Mouse (Mus musculus) megakaryocyte, embryonic 14.5 days (primary cell): ENCODE data around the gene Nr3c2.

Experiments used
- FLI1 ChIP-seq: IDR thresholded peaks from 2 replicates; pipeline ENCODE4 v1.6.1; 2012; ENCODE audit warnings: low read length, inconsistent platforms, mixed read lengths
- GATA1 ChIP-seq: IDR thresholded peaks from 3 replicates; pipeline ENCODE4 v1.6.1; 2012; ENCODE audit warnings: mixed read lengths, low read length, inconsistent platforms, borderline replicate concordance

DNA sequence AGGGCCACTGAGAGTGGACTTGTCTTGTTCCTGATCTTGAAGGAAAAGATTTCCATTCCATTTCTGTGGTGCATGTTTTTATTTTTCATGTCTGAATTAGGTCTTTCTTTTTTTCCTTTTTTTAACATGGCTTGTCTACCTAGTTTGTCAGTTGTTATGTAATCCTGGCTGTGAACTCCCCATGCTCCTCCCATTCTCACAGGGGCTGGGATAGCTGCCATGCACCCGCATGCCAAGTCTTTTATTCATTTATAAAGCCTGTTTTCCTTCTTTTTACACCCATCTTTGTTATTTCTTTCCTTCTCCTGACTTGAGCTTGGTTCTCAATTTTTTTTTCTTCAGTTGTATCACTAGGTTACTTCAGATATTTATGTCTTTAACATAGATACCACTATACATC lies 337.5 kb downstream of the Nr3c2 start:
- TF ChIP-seq GATA1 (no peak), FLI1 (no peak)
